Mouse (Mus musculus): ENCODE measurements around the gene Tex52. TPM values are rescaled to one million over a fixed set of nuclear protein-coding genes. Genes with fewer than 3 reads are reported as not detected.

Gene Tex52
- total and polyA plus RNA-seq, 3 experiments, result not detected

- peaks cover 2 to 49% of the 10 kb centered on the region in 2 experiments for H3K36me3 ChIP-seq (replicated peaks in 1 of 2; ENCODE audit: control insufficient read depth in 1 of 2, insufficient read depth in 1 of 2, low read length in 1 of 2)
- no peak for DNase-seq (ENCODE audit: extremely low read depth)
- no peak overlapping the region for H3K4me2 ChIP-seq (ENCODE audit: insufficient read depth, low read depth, poor library complexity, severe bottlenecking)
- TF ChIP-seq PAX5 (IDR thresholded peaks at IDR 0.05; ENCODE audit: low read length), result no peak
- TF ChIP-seq MAZ (IDR thresholded peaks at IDR 0.05; ENCODE audit: low read depth, low read length), result no peak
- no peak for TF ChIP-seq USF1 (IDR thresholded peaks at IDR 0.05; ENCODE audit: low read depth, low read length)
- no peak for TF ChIP-seq CHD2 (IDR thresholded peaks at IDR 0.05; ENCODE audit: low read length)
- no peak for TF ChIP-seq RCOR1 (conservative IDR thresholded peaks at IDR 0.05; ENCODE audit: low read depth, low read length)
- TF ChIP-seq UBTF (IDR thresholded peaks at IDR 0.05; ENCODE audit: low read depth, low read length), result no peak
- TF ChIP-seq GABPA (IDR thresholded peaks at IDR 0.05; ENCODE audit: insufficient replicate concordance, low read depth, low read length), result no peak
- TF ChIP-seq CHD1 (IDR thresholded peaks at IDR 0.05; ENCODE audit: low read depth, low read length), result no peak
- no peak for TF ChIP-seq HCFC1 (IDR thresholded peaks at IDR 0.05; ENCODE audit: low read depth, low read length)
- no peak for TF ChIP-seq MAX (IDR thresholded peaks at IDR 0.05; ENCODE audit: low read length)
- H3K79me2 ChIP-seq (replicated peaks; ENCODE audit: control insufficient read depth, extremely low read depth, insufficient read depth, poor library complexity, severe bottlenecking), result no peaks in the 10 kb centered on the region
- dilution Hi-C loops (cut with MboI; ENCODE audit: extremely low pct_ligation_motif_present, extremely low pct_unique_long_range_greater_than_20kb, low sequenced_read_pairs), result no loop called here
- no peak overlapping the region for H3K4me3 ChIP-seq (replicated peaks in 1 of 3; ENCODE audit: low read depth in 2 of 3, low read length in 2 of 3, poor library complexity in 1 of 3)
- H3K9ac ChIP-seq (ENCODE audit: insufficient read depth, low read depth), result no peak overlapping the region
- H3K4me1 ChIP-seq (ENCODE audit: control insufficient read depth in 1 of 2, insufficient read depth in 2 of 2), result peaks cover 0 to 12% of the 10 kb centered on the region in 2 experiments; a peak in 2 of 4 replicates
- no peaks in the 10 kb centered on the region for H3K9me3 ChIP-seq (replicated peaks; ENCODE audit: low read length)
- no peaks in the 10 kb centered on the region for H3K27me3 ChIP-seq (replicated peaks)
- in situ Hi-C loops (cut with MboI; ENCODE audit: low pct_ligation_motif_present, low pct_unique_long_range_greater_than_20kb, low sequenced_read_pairs), result no loop called here
- H3K27ac ChIP-seq (ENCODE audit: insufficient read depth, low read depth), result no peak overlapping the region
These were observed 37.8 kb upstream of the Tex52 start for GRCm38 (mm10) chr6:128337467-128337866.

GRCm38 (mm10) chr6:128338876-128339275 is 36.4 kb upstream of the Tex52 start:
- H3K4me2 ChIP-seq (ENCODE audit: insufficient read depth, low read depth, poor library complexity, severe bottlenecking), result no peak overlapping the region
- H3K27me3 ChIP-seq (replicated peaks), result no peaks in the 10 kb centered on the region
- in situ Hi-C loops (cut with MboI; ENCODE audit: low pct_ligation_motif_present, low pct_unique_long_range_greater_than_20kb, low sequenced_read_pairs), result no loop called here
- no peak overlapping the region for H3K9ac ChIP-seq (ENCODE audit: insufficient read depth, low read depth)
- no peaks in the 10 kb centered on the region for H3K9me3 ChIP-seq (replicated peaks; ENCODE audit: low read length)
- H3K4me1 ChIP-seq (ENCODE audit: control insufficient read depth in 1 of 2, insufficient read depth in 2 of 2), result peaks cover 0 to 12% of the 10 kb centered on the region in 2 experiments; a peak in 2 of 4 replicates
- TF ChIP-seq MAFK (IDR thresholded peaks at IDR 0.05; ENCODE audit: insufficient replicate concordance, low read length) (no peak), GABPA (IDR thresholded peaks at IDR 0.05; ENCODE audit: insufficient replicate concordance, low read depth, low read length) (no peak), POLR2A (IDR thresholded peaks at IDR 0.05; ENCODE audit: low read depth, low read length) (no peak), ELF1 (IDR thresholded peaks at IDR 0.05; ENCODE audit: low read depth, low read length) (no peak), MEF2A (IDR thresholded peaks at IDR 0.05; ENCODE audit: borderline replicate concordance, low read depth, low read length) (no peak), IRF4 (IDR thresholded peaks at IDR 0.05; ENCODE audit: low read depth, low read length) (no peak), NRF1 (IDR thresholded peaks at IDR 0.05; ENCODE audit: low read depth, low read length) (no peak), MAZ (IDR thresholded peaks at IDR 0.05; ENCODE audit: low read depth, low read length) (no peak), SIN3A (IDR thresholded peaks at IDR 0.05; ENCODE audit: low read length) (no peak)
- peaks cover 0 to 45% of the 10 kb centered on the region in 2 experiments for H3K36me3 ChIP-seq (replicated peaks in 1 of 2; ENCODE audit: control insufficient read depth in 1 of 2, insufficient read depth in 1 of 2, low read length in 1 of 2)
- H3K4me3 ChIP-seq (replicated peaks in 1 of 3; ENCODE audit: low read depth in 2 of 3, low read length in 2 of 3, poor library complexity in 1 of 3), result no peak overlapping the region
- DNase-seq (ENCODE audit: extremely low read depth), result no peak
- no peak overlapping the region for H3K27ac ChIP-seq (ENCODE audit: insufficient read depth, low read depth)
- H3K79me2 ChIP-seq (replicated peaks; ENCODE audit: control insufficient read depth, extremely low read depth, insufficient read depth, poor library complexity, severe bottlenecking), result no peaks in the 10 kb centered on the region
- dilution Hi-C loops (cut with MboI; ENCODE audit: extremely low pct_ligation_motif_present, extremely low pct_unique_long_range_greater_than_20kb, low sequenced_read_pairs), result no loop called here
